Mouse (Mus musculus): Measurements from ENCODE around the gene Tns3. TPM values are rescaled to one million over a fixed set of nuclear protein-coding genes. Genes with fewer than 3 reads are reported as not detected.

The Tns3 gene
- polyA plus RNA-seq, 1 experiment from 2014 or later, result 3.6 TPM

GRCm38 (mm10) chr11:8692162-8692535 is 27.8 kb upstream of the Tns3 start:
- Histone ChIP-seq H3K27me3 (ENCODE audit: insufficient read depth, low read length) (no peaks in the 10 kb centered on the region), H3K9me3 (ENCODE audit: low read length) (no peaks in the 10 kb centered on the region), H3K27ac (ENCODE audit: low read depth) (no peak overlapping the region), H3K4me1 (ENCODE audit: insufficient read depth) (peaks cover 8% of the 10 kb centered on the region; the same call in 1 of the 2 replicates), H3K9ac (replicated peaks) (no peak overlapping the region), H3K36me3 (replicated peaks; ENCODE audit: insufficient read depth, low read length) (no peaks in the 10 kb centered on the region), H3K4me2 (ENCODE audit: low read depth, low read length) (no peak overlapping the region), H3K4me3 (ENCODE audit: low read depth, low read length) (no peak overlapping the region)
- TF ChIP-seq CTCF (IDR thresholded peaks at IDR 0.05; ENCODE audit: low read depth), result no peak
- no peak for TF ChIP-seq EP300 (IDR thresholded peaks at IDR 0.05; ENCODE audit: low read depth)
- no peak for DNase-seq
- no peak for ATAC-seq
- WGBS (ENCODE audit: insufficient replicate concordance), result 48% methylated on average over 6 of the region's 6 CpGs

DNA sequence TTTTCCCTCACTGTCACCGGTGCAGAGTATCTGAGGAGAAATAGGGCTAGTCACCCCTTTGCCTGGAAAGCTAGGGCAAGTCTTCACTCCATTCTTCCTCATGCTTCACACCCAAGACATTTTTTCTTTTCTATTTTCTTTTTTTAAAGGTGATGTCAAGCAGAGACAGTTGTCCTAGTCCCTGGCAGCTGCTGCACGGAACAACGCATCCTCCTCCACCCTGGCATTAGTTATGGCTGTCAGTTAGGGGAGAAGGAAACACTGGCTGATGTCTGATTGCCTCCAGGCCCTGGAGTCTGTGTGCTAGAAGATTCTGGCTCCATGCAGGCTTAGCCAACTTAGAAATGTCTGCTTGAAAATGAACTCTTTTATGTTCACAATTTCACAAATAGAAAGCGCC is 27.3 kb upstream of the Tns3 start:
- no peak for TF ChIP-seq CTCF (IDR thresholded peaks at IDR 0.05; ENCODE audit: low read depth)
- TF ChIP-seq EP300 (IDR thresholded peaks at IDR 0.05; ENCODE audit: low read depth), result no peak
- no peaks in the 10 kb centered on the region for H3K36me3 ChIP-seq (replicated peaks; ENCODE audit: insufficient read depth, low read length)
- H3K4me2 ChIP-seq (ENCODE audit: low read depth, low read length), result no peak overlapping the region
- no peaks in the 10 kb centered on the region for H3K9me3 ChIP-seq (ENCODE audit: low read length)
- no peak overlapping the region for H3K27ac ChIP-seq (ENCODE audit: low read depth)
- H3K27me3 ChIP-seq (ENCODE audit: insufficient read depth, low read length), result no peaks in the 10 kb centered on the region
- peaks cover 8% of the 10 kb centered on the region; the same call in 1 of the 2 replicates for H3K4me1 ChIP-seq (ENCODE audit: insufficient read depth)
- no peak for DNase-seq
- no peak overlapping the region for H3K4me3 ChIP-seq (ENCODE audit: low read depth, low read length)
- no peak overlapping the region for H3K9ac ChIP-seq (replicated peaks)
- ATAC-seq, result no peak
- 66% methylated on average over 4 of the region's 4 CpGs for WGBS (ENCODE audit: insufficient replicate concordance)

DNA sequence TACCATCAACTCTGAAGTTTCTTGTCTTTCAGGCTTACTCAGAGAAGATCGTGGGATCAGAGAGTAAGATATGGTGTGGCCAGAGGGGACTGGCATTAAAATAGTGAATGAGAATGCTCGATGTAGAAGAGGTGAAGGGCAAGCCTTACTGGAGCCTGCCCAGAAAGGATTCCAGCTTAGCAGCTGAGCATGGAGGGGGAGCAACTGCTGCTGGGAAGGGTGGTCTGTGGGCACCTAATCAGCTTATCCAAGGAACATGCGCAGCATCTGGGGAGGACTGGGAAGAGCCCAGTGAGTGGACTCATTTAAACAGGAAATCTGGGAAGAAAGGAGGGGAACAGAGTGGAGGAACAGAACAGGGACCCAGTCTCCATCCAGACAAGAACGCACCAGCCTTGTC is 26.3 kb upstream of the Tns3 start:
- Histone ChIP-seq H3K9ac (replicated peaks) (no peak overlapping the region), H3K9me3 (ENCODE audit: low read length) (no peaks in the 10 kb centered on the region), H3K4me1 (ENCODE audit: insufficient read depth) (peaks cover 8% of the 10 kb centered on the region; the same call in 1 of the 2 replicates), H3K36me3 (replicated peaks; ENCODE audit: insufficient read depth, low read length) (no peaks in the 10 kb centered on the region), H3K27me3 (ENCODE audit: insufficient read depth, low read length) (no peaks in the 10 kb centered on the region), H3K27ac (ENCODE audit: low read depth) (no peak overlapping the region), H3K4me3 (ENCODE audit: low read depth, low read length) (no peak overlapping the region), H3K4me2 (ENCODE audit: low read depth, low read length) (no peak overlapping the region)
- ATAC-seq (no peak), DNase-seq (no peak)
- WGBS (ENCODE audit: insufficient replicate concordance), result 65% methylated on average over 4 of the region's 4 CpGs
- no peak for TF ChIP-seq CTCF (IDR thresholded peaks at IDR 0.05; ENCODE audit: low read depth)
- no peak for TF ChIP-seq EP300 (IDR thresholded peaks at IDR 0.05; ENCODE audit: low read depth)

DNA sequence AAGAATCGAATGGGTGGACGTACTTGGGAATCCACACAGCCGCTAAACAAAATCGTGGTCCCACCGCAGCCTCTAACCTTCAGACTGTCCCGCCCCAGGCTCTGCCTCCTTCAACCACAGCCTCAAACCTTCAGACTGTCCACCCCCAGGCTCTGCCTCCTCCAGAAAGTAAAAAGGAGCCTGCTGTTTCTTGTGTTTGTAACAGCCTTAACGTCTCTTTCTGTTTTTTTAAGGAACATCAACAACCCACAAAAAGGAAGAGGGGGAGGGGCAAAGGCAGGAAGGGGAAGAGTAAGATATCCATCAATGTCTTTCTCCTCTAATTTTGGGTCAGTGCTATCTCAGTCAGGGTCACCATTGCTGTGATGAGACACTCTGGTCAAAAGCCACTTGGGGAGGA is 25.2 kb upstream of the Tns3 start:
- WGBS (ENCODE audit: insufficient replicate concordance), result 36% methylated on average over 7 of the region's 7 CpGs
- no peak for DNase-seq
- ATAC-seq, result no peak
- Histone ChIP-seq H3K4me3 (ENCODE audit: low read depth, low read length) (peak overlapping the region; percentile 10; the same call in 1 of the 2 replicates), H3K36me3 (replicated peaks; ENCODE audit: insufficient read depth, low read length) (no peaks in the 10 kb centered on the region), H3K9ac (replicated peaks) (no peak overlapping the region), H3K9me3 (ENCODE audit: low read length) (no peaks in the 10 kb centered on the region), H3K27me3 (ENCODE audit: insufficient read depth, low read length) (no peaks in the 10 kb centered on the region), H3K4me1 (ENCODE audit: insufficient read depth) (peaks cover 8% of the 10 kb centered on the region; the same call in 1 of the 2 replicates), H3K27ac (ENCODE audit: low read depth) (peak overlapping the region; percentile 63; the same call in 1 of the 2 replicates), H3K4me2 (ENCODE audit: low read depth, low read length) (peak overlapping the region; percentile 36)
- TF ChIP-seq EP300 (IDR thresholded peaks at IDR 0.05; ENCODE audit: low read depth) (no peak), CTCF (IDR thresholded peaks at IDR 0.05; ENCODE audit: low read depth) (no peak)

GRCm38 (mm10) chr11:8688907-8689306 is 24.6 kb upstream of the Tns3 start:
- no peaks in the 10 kb centered on the region for H3K36me3 ChIP-seq (replicated peaks; ENCODE audit: insufficient read depth, low read length)
- no peaks in the 10 kb centered on the region for H3K9me3 ChIP-seq (ENCODE audit: low read length)
- no peak overlapping the region for H3K9ac ChIP-seq (replicated peaks)
- TF ChIP-seq EP300 (IDR thresholded peaks at IDR 0.05; ENCODE audit: low read depth), result no peak
- TF ChIP-seq CTCF (IDR thresholded peaks at IDR 0.05; ENCODE audit: low read depth), result no peak
- H3K27me3 ChIP-seq (ENCODE audit: insufficient read depth, low read length), result no peaks in the 10 kb centered on the region
- H3K27ac ChIP-seq (ENCODE audit: low read depth), result peak overlapping the region; percentile 63; the same call in 1 of the 2 replicates
- no peak for DNase-seq
- 55% methylated on average over 8 of the region's 8 CpGs for WGBS (ENCODE audit: insufficient replicate concordance)
- ATAC-seq, result no peak
- H3K4me3 ChIP-seq (ENCODE audit: low read depth, low read length), result peak overlapping the region; percentile 10; the same call in 1 of the 2 replicates
- peak overlapping the region; percentile 36 for H3K4me2 ChIP-seq (ENCODE audit: low read depth, low read length)
- H3K4me1 ChIP-seq (ENCODE audit: insufficient read depth), result peaks cover 8% of the 10 kb centered on the region; the same call in 1 of the 2 replicates

GRCm38 (mm10) chr11:8686501-8686900 is 22.2 kb upstream of the Tns3 start:
- Histone ChIP-seq H3K4me3 (ENCODE audit: low read depth, low read length) (no peak overlapping the region), H3K9ac (replicated peaks) (no peak overlapping the region), H3K4me2 (ENCODE audit: low read depth, low read length) (no peak overlapping the region), H3K27ac (ENCODE audit: low read depth) (no peak overlapping the region), H3K36me3 (replicated peaks; ENCODE audit: insufficient read depth, low read length) (no peaks in the 10 kb centered on the region), H3K4me1 (ENCODE audit: insufficient read depth) (no peaks in the 10 kb centered on the region), H3K27me3 (ENCODE audit: insufficient read depth, low read length) (no peaks in the 10 kb centered on the region), H3K9me3 (ENCODE audit: low read length) (no peaks in the 10 kb centered on the region)
- ATAC-seq (no peak), DNase-seq (no peak)
- TF ChIP-seq CTCF (IDR thresholded peaks at IDR 0.05; ENCODE audit: low read depth), result no peak
- TF ChIP-seq EP300 (IDR thresholded peaks at IDR 0.05; ENCODE audit: low read depth), result no peak
- 54% methylated on average over 3 of the region's 3 CpGs for WGBS (ENCODE audit: insufficient replicate concordance)

DNA sequence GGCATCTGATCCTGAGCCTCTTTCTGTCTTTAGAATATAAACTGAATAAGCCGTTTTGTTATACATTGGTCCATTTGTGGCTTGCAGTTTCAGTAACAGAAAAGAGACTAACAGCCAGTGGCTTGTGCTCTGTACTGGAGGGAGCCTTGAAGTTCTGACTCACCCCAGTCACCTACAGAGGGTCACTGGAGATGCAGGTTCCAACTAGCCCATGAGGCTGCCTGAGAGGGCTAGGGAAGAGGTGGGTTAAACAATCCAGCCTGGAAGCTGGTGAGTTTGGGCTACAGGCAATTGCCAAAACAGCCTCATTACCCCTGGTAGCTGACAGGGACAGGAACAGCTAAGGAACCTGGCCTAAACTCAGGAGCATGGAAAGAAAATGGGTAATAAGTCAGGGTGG is 21.7 kb upstream of the Tns3 start:
- 69% methylated on average over 1 of the region's 1 CpGs for WGBS (ENCODE audit: insufficient replicate concordance)
- ATAC-seq, result no peak
- no peak overlapping the region for H3K4me3 ChIP-seq (ENCODE audit: low read depth, low read length)

More for the DNA sequence above, 21.7 kb upstream of the Tns3 start:
- Histone ChIP-seq H3K4me2 (ENCODE audit: low read depth, low read length) (no peak overlapping the region), H3K4me1 (ENCODE audit: insufficient read depth) (no peaks in the 10 kb centered on the region), H3K27ac (ENCODE audit: low read depth) (no peak overlapping the region), H3K27me3 (ENCODE audit: insufficient read depth, low read length) (no peaks in the 10 kb centered on the region), H3K36me3 (replicated peaks; ENCODE audit: insufficient read depth, low read length) (no peaks in the 10 kb centered on the region), H3K9ac (replicated peaks) (no peak overlapping the region), H3K9me3 (ENCODE audit: low read length) (no peaks in the 10 kb centered on the region)
- no peak for DNase-seq
- TF ChIP-seq EP300 (IDR thresholded peaks at IDR 0.05; ENCODE audit: low read depth), result no peak
- TF ChIP-seq CTCF (IDR thresholded peaks at IDR 0.05; ENCODE audit: low read depth), result no peak

Measured in liver, postnatal 0 days (tissue).